Mouse (Mus musculus) heart, postnatal 0 days (tissue): ENCODE results near the gene Pipox. TPM values are rescaled to one million over a fixed set of nuclear protein-coding genes. Genes with fewer than 3 reads are reported as not detected.

ENCODE experiments used
- ATAC-seq: fragments of 200-750 bp; cut with Nextera tagmentation; 2 replicates; pipeline ENCODE4 v1.8.0; 2017; ENCODE audit warnings: low read depth, moderate number of reproducible peaks, moderate library complexity; ENCODE audit not compliant: insufficient read depth
- DNase-seq: peaks from one replicate; pipeline ENCODE4 v3.0.0-alpha.2; 2016; ENCODE audit warnings: low spot score
- H3K27ac ChIP-seq: fragments of 300-500 bp; sonication (generic); 2 replicates; pipeline ENCODE4 v1.5.1; 2014; ENCODE audit warnings: low read depth, mild to moderate bottlenecking
- H3K27me3 ChIP-seq: fragments of 300-500 bp; sonication (generic); 2 replicates; pipeline ENCODE4 v1.6.1; 2014; ENCODE audit warnings: low read length, mixed read lengths; ENCODE audit not compliant: control insufficient read depth, insufficient read depth
- H3K36me3 ChIP-seq: fragments of 300-500 bp; sonication (generic); replicated peaks from 2 replicates; pipeline ENCODE4 v1.6.1; 2014; ENCODE audit warnings: low read length, mixed read lengths; ENCODE audit not compliant: control insufficient read depth, insufficient read depth
- H3K4me1 ChIP-seq: fragments of 300-500 bp; sonication (generic); 2 replicates; pipeline ENCODE4 v1.6.1; 2014; ENCODE audit warnings: antibody characterized with exemption; ENCODE audit not compliant: control insufficient read depth, insufficient read depth
- H3K4me2 ChIP-seq: fragments of 300-500 bp; sonication (generic); 2 replicates; pipeline ENCODE4 v1.6.1; 2014; ENCODE audit warnings: low read depth, mild to moderate bottlenecking, low read length, moderate library complexity
- H3K4me3 ChIP-seq: fragments of 300-500 bp; sonication (generic); 2 replicates; pipeline ENCODE4 v1.5.1; 2014; ENCODE audit warnings: low read depth, low read length
- H3K9ac ChIP-seq: fragments of 300-500 bp; sonication (generic); replicated peaks from 2 replicates; pipeline ENCODE4 v1.6.1; 2014; ENCODE audit warnings: low read depth, low read length, mixed read lengths
- H3K9me3 ChIP-seq: fragments of 300-500 bp; sonication (generic); replicated peaks from 2 replicates; pipeline ENCODE4 v1.6.1; 2016; ENCODE audit warnings: low read length; ENCODE audit not compliant: control insufficient read depth
- CTCF ChIP-seq: IDR thresholded peaks from 2 replicates; pipeline ENCODE4 v1.5.1; 2016; ENCODE audit warnings: antibody characterized with exemption, control low read depth, low read depth
- EP300 ChIP-seq: IDR thresholded peaks from 2 replicates; pipeline ENCODE4 v1.6.1; 2016; ENCODE audit warnings: antibody characterized with exemption, low read depth
- WGBS: fragments of 180-500 bp; shearing (Covaris S2); extraction: QIAGEN DNeasy Blood & Tissue Kit; methylation state at CpG from one replicate; pipeline ENCODE4 v1.1.7; 2014; 5-methylcytosine and 5-hydroxymethylcytosine counted together
- polyA plus RNA-seq: library from polyadenylated mRNA; unstranded; fragments of >200 nt; fragmentation: Nextera tagmentation; extraction: Ambion mirVana; gene quantifications from 2 replicates; pipeline ENCODE4 v1.2.1, GENCODE M21; 2015
- total RNA-seq: library from RNA; depleted of rRNA; stranded (reverse); fragments of >200 nt; gene quantifications from 2 replicates; pipeline ENCODE4 v1.2.3, GENCODE M21; 2014; ENCODE audit warnings: low replicate concordance; rRNA removed

Gene Pipox
- 2.4 and 3.7 TPM in 2 replicates for total RNA-seq
- polyA plus RNA-seq = 2.6 and 3.1 TPM in 2 replicates

- Histone ChIP-seq H3K36me3 (no peaks in the 10 kb centered on the region), H3K4me3 (no peak within 1 kb of the TSS), H3K27me3 (no peaks in the 10 kb centered on the region), H3K9ac (no peak within 1 kb of the TSS), H3K4me1 (peaks cover 12% of the 10 kb centered on the region), H3K9me3 (no peaks in the 10 kb centered on the region), H3K4me2 (peak within 1 kb of the TSS; percentile 16; the same call in 1 of the 2 replicates), H3K27ac (peak within 1 kb of the TSS; percentile 70)
- peak; percentile 84 for ATAC-seq
- 9% methylated on average over 11 of the region's 11 CpGs for WGBS
- peak; percentile 64 for DNase-seq
- TF ChIP-seq CTCF (peak; percentile 54), EP300 (no peak)
Measured at GRCm38 (mm10) chr11:77893787-77894718, at the start of gene Pipox. Gene Pipox, minus strand, starts transcription at chr11:77894096.

GRCm38 (mm10) chr11:77942230-77942629, 48.3 kb upstream of the Pipox start:
- Histone ChIP-seq H3K4me2 (no peak overlapping the region), H3K27ac (no peak overlapping the region), H3K36me3 (no peaks in the 10 kb centered on the region), H3K4me1 (no peaks in the 10 kb centered on the region), H3K9ac (no peak overlapping the region), H3K4me3 (no peak overlapping the region), H3K9me3 (no peaks in the 10 kb centered on the region), H3K27me3 (peaks cover 12% of the 10 kb centered on the region; the same call in 1 of the 2 replicates)
- no peak for TF ChIP-seq EP300
- TF ChIP-seq CTCF = no peak
- DNase-seq = no peak
- no peak for ATAC-seq
- WGBS = 55% methylated on average over 5 of the region's 5 CpGs

GRCm38 (mm10) chr11:77937649-77938410, 43.9 kb upstream of the Pipox start:
- ATAC-seq (no peak), DNase-seq (no peak)
- Histone ChIP-seq H3K36me3 (no peaks in the 10 kb centered on the region), H3K9me3 (no peaks in the 10 kb centered on the region), H3K27me3 (peaks cover 49% of the 10 kb centered on the region), H3K9ac (no peak overlapping the region), H3K27ac (no peak overlapping the region), H3K4me3 (no peak overlapping the region), H3K4me2 (no peak overlapping the region), H3K4me1 (no peaks in the 10 kb centered on the region)
- WGBS = 19% methylated on average over 4 of the region's 4 CpGs
- TF ChIP-seq CTCF = no peak
- TF ChIP-seq EP300 = no peak

GRCm38 (mm10) chr11:77936846-77937245, 43.0 kb upstream of the Pipox start:
- Histone ChIP-seq H3K9me3 (no peaks in the 10 kb centered on the region), H3K4me1 (no peaks in the 10 kb centered on the region), H3K4me2 (no peak overlapping the region), H3K4me3 (no peak overlapping the region), H3K36me3 (no peaks in the 10 kb centered on the region), H3K9ac (no peak overlapping the region), H3K27me3 (peaks cover 59% of the 10 kb centered on the region), H3K27ac (no peak overlapping the region)
- DNase-seq (no peak), ATAC-seq (no peak)
- WGBS = 9% methylated on average over 8 of the region's 8 CpGs
- no peak for TF ChIP-seq CTCF
- TF ChIP-seq EP300 = no peak

- Histone ChIP-seq H3K4me3 (no peak overlapping the region), H3K27me3 (peaks cover 67% of the 10 kb centered on the region), H3K27ac (no peak overlapping the region), H3K9ac (no peak overlapping the region), H3K36me3 (no peaks in the 10 kb centered on the region), H3K4me1 (peaks cover 7% of the 10 kb centered on the region; the same call in 1 of the 2 replicates), H3K4me2 (no peak overlapping the region), H3K9me3 (no peaks in the 10 kb centered on the region)
- TF ChIP-seq EP300 (no peak), CTCF (no peak)
- 46% methylated on average over 5 of the region's 5 CpGs for WGBS
- no peak for ATAC-seq
- no peak for DNase-seq
Measured at GRCm38 (mm10) chr11:77934568-77935311, 40.8 kb upstream of the Pipox start.
